Mouse (Mus musculus): ENCODE data around the gene Atcay. TPM values are rescaled to one million over a fixed set of nuclear protein-coding genes. Genes with fewer than 3 reads are reported as not detected.
"Not testable (repeated sequence)": the region's sequence is repeated elsewhere in the genome, so short reads cannot be mapped to it uniquely, and the experiment has no call there.

Atcay gene
- polyA plus RNA-seq, 1 experiment from 2014 or later, result 0.04 TPM

DNA sequence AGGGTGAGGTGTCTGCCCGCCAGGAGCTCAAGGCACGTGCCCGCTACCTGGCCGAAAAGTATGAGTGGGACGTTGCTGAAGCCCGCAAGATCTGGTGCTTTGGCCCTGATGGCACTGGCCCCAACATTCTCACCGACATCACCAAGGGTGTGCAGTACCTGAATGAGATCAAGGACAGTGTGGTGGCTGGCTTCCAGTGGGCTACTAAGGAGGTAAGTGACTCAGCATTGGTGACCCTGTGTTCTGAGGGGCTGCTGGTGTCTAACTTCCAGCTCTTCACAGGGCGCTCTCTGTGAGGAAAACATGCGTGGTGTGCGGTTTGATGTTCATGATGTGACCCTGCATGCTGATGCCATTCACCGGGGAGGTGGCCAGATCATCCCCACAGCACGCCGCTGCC is 49.7 kb downstream of the Atcay start:
- ChIA-PET POLR2A (no interaction called here), CTCF (no interaction called here)
- no peak for ATAC-seq
- H3K27me3 ChIP-seq, result no peaks in the 10 kb centered on the region
- TF ChIP-seq CTCF (IDR thresholded peaks at IDR 0.05), result no peak
- in situ Hi-C loops (cut with MboI; ENCODE audit: low pct_unique_long_range_greater_than_20kb), result no loop called here
- DNase-seq (ENCODE audit: low read depth, low spot score), result no peak

DNA sequence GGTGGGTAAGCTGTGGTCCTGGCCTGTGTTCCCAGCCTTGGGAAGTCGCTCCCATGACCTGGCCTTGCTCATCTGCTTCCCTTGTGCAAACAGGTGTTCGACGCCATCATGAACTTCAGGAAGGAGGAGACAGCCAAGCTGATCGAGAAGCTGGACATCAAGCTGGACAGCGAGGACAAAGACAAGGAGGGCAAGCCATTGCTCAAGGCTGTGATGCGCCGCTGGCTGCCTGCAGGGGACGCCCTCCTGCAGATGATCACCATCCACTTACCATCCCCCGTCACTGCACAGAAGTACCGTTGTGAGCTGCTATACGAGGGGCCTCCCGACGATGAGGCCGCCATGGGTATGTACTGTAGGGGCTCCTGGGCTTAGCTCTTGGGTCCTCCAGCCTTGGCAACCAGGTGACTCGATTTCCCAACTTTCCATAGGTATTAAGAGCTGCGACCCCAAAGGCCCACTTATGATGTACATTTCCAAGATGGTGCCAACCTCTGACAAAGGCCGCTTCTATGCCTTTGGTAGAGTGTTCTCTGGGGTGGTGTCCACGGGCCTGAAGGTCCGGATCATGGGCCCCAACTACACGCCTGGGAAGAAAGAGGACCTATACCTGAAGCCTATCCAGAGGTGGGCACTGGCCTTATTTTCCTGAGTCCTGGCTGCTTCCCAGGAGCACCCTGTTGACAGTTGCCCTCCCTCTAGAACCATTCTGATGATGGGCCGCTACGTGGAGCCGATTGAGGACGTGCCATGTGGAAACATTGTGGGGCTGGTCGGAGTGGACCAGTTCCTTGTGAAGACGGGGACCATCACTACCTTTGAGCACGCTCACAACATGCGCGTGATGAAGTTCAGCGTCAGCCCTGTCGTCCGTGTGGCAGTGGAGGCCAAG is 50.9 kb downstream of the Atcay start:
- ATAC-seq (no peak), DNase-seq (ENCODE audit: low read depth, low spot score) (no peak)
- no peak for TF ChIP-seq CTCF (IDR thresholded peaks at IDR 0.05)
- in situ Hi-C loops (cut with MboI; ENCODE audit: low pct_unique_long_range_greater_than_20kb), result loop anchor here (5.0 to 10.0 kb wide), 3 partner anchors 105 to 255 kb away; partner anchors contain the start of gene Thop1
- no peaks in the 10 kb centered on the region for H3K27me3 ChIP-seq
- CTCF ChIA-PET, result no interaction called here
- POLR2A ChIA-PET, result interaction anchor here (1.0 kb wide), 1 partner anchor 70 kb away, joined by 3 read pairs; no protein-coding TSS in a partner anchor

DNA sequence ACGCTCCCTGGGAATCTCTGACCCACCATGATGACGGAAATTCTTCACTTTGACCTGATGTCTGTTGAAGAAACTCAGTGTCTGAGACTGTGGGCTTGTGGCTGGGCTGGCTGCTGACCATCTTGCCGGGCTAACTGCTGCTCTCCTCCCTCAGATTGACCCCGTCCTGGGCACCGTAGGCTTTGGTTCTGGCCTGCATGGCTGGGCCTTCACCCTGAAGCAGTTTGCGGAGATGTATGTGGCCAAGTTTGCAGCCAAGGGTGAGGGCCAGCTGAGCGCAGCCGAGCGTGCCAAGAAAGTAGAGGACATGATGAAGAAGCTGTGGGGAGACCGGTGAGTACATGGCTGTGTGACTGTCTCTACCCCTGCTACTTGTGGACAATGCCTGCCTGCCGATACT is 51.7 kb downstream of the Atcay start:
- POLR2A ChIA-PET, result interaction anchor here (1.0 to 1.9 kb wide), 2 partner anchors 11 to 69 kb away, joined by 3 to 6 read pairs; no protein-coding TSS in a partner anchor
- DNase-seq (ENCODE audit: low read depth, low spot score) (no peak), ATAC-seq (no peak)
- in situ Hi-C loops (cut with MboI; ENCODE audit: low pct_unique_long_range_greater_than_20kb), result loop anchor here (5.0 to 10.0 kb wide), 3 partner anchors 104 to 254 kb away; partner anchors contain the start of gene Thop1
- no peak for TF ChIP-seq CTCF (IDR thresholded peaks at IDR 0.05)
- no peaks in the 10 kb centered on the region for H3K27me3 ChIP-seq
- CTCF ChIA-PET, result no interaction called here

DNA sequence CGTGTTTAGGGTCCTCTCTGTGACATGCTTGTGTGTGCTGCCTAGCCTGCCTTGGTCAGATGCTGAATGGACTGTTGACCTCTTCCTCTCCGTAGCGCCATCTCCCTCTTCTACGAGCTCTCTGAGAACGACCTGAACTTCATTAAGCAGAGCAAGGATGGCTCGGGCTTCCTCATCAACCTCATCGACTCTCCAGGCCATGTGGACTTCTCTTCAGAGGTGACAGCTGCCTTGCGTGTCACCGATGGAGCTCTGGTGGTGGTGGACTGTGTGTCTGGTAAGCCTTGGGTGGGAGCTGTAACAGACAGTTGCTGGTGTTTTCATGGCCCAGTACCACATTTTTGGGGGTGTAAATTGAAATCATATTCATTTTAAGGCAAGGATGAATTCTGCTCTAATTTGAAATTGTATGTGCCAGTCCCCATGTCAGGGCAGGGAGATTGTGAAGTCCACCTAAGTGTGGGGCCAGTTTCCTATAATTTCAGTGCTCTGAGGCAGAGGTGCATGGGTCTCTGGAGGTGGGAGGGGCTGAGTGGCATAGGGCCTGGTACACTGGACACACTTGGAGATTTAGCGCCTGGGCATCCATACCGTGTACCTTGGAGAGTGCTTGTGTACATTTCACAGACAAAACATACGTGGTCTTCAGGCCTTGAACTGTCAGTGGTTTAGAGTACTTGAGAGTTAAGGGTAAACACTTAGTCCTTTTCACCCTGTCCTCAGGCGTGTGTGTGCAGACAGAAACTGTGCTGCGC is 52.5 kb downstream of the Atcay start:
- ChIA-PET CTCF (no interaction called here), POLR2A (interaction anchor here (1.9 kb wide), 1 partner anchor 12 kb away, joined by 6 read pairs; no protein-coding TSS in a partner anchor)
- TF ChIP-seq CTCF (IDR thresholded peaks at IDR 0.05), result no peak
- in situ Hi-C loops (cut with MboI; ENCODE audit: low pct_unique_long_range_greater_than_20kb), result loop anchor here (5.0 to 10.0 kb wide), 3 partner anchors 103 to 253 kb away; partner anchors contain the start of gene Thop1
- ATAC-seq (no peak), DNase-seq (ENCODE audit: low read depth, low spot score) (no peak)
- no peaks in the 10 kb centered on the region for H3K27me3 ChIP-seq

DNA sequence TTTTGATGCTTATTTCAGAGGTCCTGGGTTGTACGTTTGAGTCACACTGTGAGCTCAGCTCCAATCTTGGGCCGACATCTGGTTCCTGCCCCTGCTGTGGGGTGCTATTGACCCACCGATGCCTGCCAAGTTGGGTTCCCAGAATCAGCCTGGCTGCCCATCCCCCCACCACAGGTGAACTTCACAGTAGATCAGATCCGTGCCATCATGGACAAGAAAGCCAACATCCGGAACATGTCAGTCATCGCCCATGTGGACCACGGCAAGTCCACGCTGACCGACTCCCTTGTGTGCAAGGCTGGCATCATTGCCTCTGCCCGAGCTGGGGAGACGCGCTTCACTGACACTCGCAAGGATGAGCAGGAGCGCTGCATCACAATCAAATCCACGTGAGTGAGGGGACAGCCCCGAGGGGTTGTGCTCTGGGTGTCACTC is 53.1 kb downstream of the Atcay start:
- H3K27me3 ChIP-seq, result no peaks in the 10 kb centered on the region
- TF ChIP-seq CTCF (IDR thresholded peaks at IDR 0.05), result no peak
- in situ Hi-C loops (cut with MboI; ENCODE audit: low pct_unique_long_range_greater_than_20kb), result loop anchor here (5.0 to 10.0 kb wide), 3 partner anchors 103 to 253 kb away; partner anchors contain the start of gene Thop1
- DNase-seq (ENCODE audit: low read depth, low spot score) (no peak), ATAC-seq (no peak)
- POLR2A ChIA-PET, result interaction anchor here (0.6 to 1.9 kb wide), 2 partner anchors 8 to 13 kb away, joined by 3 to 6 read pairs; no protein-coding TSS in a partner anchor
- CTCF ChIA-PET, result no interaction called here

DNA sequence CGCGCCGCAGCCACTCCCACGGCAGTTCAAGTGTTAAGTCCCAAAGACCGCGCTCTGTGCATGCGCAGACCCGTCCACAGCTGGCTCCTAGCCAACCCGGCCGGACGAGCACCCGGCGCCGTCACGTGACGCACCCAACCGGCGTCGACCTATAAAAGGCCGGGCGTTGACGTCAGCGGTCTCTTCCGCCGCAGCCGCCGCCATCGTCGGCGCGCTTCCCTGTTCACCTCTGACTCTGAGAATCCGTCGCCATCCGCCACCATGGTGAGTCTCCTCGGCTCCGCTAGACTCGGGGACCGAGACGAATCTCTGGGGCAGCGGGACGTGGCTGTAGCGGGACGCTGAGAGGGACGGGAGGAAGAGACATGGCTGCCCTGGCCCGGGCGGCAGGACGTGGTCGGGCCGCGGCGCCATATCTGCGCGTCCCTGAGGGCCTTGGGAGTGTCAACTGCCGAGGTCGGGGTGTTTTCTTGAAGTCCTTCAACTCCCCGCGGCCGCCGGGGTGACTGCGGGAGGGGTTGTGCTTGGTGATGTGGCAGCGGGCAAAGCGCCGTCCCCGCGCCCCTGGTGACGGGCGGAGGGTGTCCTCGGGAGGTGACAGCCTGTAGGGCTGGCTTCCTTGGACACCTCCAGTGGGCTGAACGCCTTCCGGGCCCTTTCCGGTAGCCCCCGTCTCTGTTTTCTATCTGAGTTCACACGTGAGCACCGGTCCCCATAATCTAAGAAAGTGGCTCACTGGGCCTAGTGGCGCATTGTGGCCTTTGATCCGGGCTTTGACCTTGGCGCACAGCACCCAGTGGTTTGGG is 54.0 kb downstream of the Atcay start, which contains the start of gene Eef2:
Gene Eef2, plus strand, starts transcription at position 166 of the 806 bp plus-strand sequence.
- ChIA-PET CTCF (interaction anchor here (0.7 to 1.5 kb wide), 2 partner anchors 58 to 181 kb away, joined by 3 read pairs; no protein-coding TSS in a partner anchor), POLR2A (interaction anchor here (0.6 to 1.2 kb wide), 4 partner anchors 9 to 48 kb away, joined by 3 read pairs; no protein-coding TSS in a partner anchor)
- ATAC-seq, result peak; percentile 23
- in situ Hi-C loops (cut with MboI; ENCODE audit: low pct_unique_long_range_greater_than_20kb), result loop anchor here (5.0 to 10.0 kb wide), 3 partner anchors 102 to 252 kb away; partner anchors contain the start of gene Thop1
- DNase-seq (ENCODE audit: low read depth, low spot score), result no peak
- TF ChIP-seq CTCF (IDR thresholded peaks at IDR 0.05), result no peak
- no peaks in the 10 kb centered on the region for H3K27me3 ChIP-seq

DNA sequence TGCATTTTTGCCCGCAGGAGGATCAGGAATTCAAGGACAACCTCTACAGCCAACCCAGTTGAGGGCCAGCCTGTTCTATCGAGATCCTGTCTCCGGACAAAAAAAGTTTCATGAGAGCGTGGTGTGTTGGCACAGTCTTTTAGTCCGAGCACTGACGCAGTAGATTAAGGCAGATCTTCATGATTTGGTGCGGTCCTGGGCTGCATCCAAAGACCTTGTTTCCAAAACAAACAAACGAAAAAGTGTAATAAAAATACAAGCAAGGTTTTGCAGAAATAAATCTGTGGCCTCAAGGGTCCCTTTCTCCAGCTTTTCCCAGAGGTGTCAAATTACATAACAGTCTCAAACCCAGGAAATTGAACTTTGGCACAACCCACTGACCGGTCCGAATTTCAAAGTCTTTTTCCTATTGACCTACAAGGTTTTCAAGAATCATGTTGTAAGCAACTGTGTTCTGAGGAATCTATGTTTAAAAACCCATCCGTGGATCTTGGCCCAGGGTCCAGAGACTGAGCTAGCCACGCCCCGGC is 54.6 kb downstream of the Atcay start:
- no peak for ATAC-seq
- no peak for TF ChIP-seq CTCF (IDR thresholded peaks at IDR 0.05)

DNA sequence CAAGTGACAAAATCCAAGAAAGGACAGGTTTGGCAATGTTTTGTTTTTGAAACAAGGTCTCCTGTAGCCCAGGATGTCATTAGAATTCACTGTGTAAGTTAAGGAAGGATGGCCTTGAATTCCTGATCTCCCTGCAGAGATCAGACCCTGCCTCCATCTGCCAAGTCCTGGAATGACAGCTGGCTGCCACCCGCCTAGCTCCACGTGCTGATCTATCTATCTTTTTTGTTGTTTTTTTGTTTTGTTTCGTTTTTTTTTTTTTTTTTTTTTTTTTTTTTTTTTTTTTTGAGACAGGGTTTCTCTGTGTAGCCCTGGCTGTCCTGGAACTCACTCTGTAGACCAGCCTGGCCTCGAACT is 55.3 kb downstream of the Atcay start:
- DNase-seq (ENCODE audit: low read depth, low spot score); H3K27me3 ChIP-seq; ATAC-seq: not testable (repeated sequence)
- CTCF ChIA-PET, result interaction anchor here (1.0 to 1.5 kb wide), 4 partner anchors 94 to 180 kb away, joined by 3 to 4 read pairs (median 3); no protein-coding TSS in a partner anchor
- POLR2A ChIA-PET, result interaction anchor here (1.2 kb wide), 1 partner anchor 40 kb away, joined by 3 read pairs; no protein-coding TSS in a partner anchor
- in situ Hi-C loops (cut with MboI; ENCODE audit: low pct_unique_long_range_greater_than_20kb), result loop anchor here (5.0 to 10.0 kb wide), 3 partner anchors 101 to 251 kb away; partner anchors contain the start of gene Thop1

More for the DNA sequence above, 54.6 kb downstream of the Atcay start:
- DNase-seq (ENCODE audit: low read depth, low spot score), result no peak
- ChIA-PET POLR2A (interaction anchor here (0.9 to 1.2 kb wide), 3 partner anchors 9 to 48 kb away, joined by 3 read pairs; no protein-coding TSS in a partner anchor), CTCF (interaction anchor here (0.7 to 1.5 kb wide), 4 partner anchors 58 to 181 kb away, joined by 3 to 4 read pairs (median 3); no protein-coding TSS in a partner anchor)
- in situ Hi-C loops (cut with MboI; ENCODE audit: low pct_unique_long_range_greater_than_20kb), result loop anchor here (5.0 to 10.0 kb wide), 3 partner anchors 101 to 251 kb away; partner anchors contain the start of gene Thop1
- no peaks in the 10 kb centered on the region for H3K27me3 ChIP-seq

Data from Patski (cell line).